Mouse (Mus musculus): Measurements from ENCODE around the gene Clybl.

Gene Clybl

GRCm38 (mm10) chr14:122436850-122437249, 255.3 kb downstream of the Clybl start:
- DNase-seq = no peak

GRCm38 (mm10) chr14:122449601-122450495, 268.3 kb downstream of the Clybl start:
- no peak for DNase-seq

- peak in 1 of 2 experiments; percentile 64 for DNase-seq
Measured at GRCm38 (mm10) chr14:122450496-122451382, 269.2 kb downstream of the Clybl start, which contains the start of gene Gm5089. TSS of gene Gm5089 (minus strand) at chr14:122451115.

GRCm38 (mm10) chr14:122451551-122452145, 270.1 kb downstream of the Clybl start:
- DNase-seq = no peak

Measured in lung, postnatal 4 days (tissue).